Mouse (Mus musculus) limb, embryonic 13.5 days (tissue): ENCODE results near the gene Gm12117. TPM values are rescaled to one million over a fixed set of nuclear protein-coding genes. Genes with fewer than 3 reads are reported as not detected.

ENCODE experiments used
- ATAC-seq: fragments of 200-750 bp; cut with Nextera tagmentation; 2 replicates; pipeline ENCODE4 v1.8.0; 2017; ENCODE audit warnings: low read depth, moderate number of reproducible peaks, moderate TSS enrichment; ENCODE audit not compliant: low FRiP score
- H3K27ac ChIP-seq: fragments of 300-500 bp; sonication (generic); 2 replicates; pipeline ENCODE4 v1.5.1; 2015; ENCODE audit warnings: inconsistent platforms, mild to moderate bottlenecking, moderate library complexity
- H3K27me3 ChIP-seq: fragments of 300-500 bp; sonication (generic); 2 replicates; pipeline ENCODE4 v1.6.1; 2015; ENCODE audit warnings: mild to moderate bottlenecking, inconsistent platforms
- H3K36me3 ChIP-seq: fragments of 300-500 bp; sonication (generic); 2 replicates; pipeline ENCODE4 v1.6.1; 2015; ENCODE audit warnings: inconsistent platforms, mild to moderate bottlenecking, moderate library complexity
- H3K4me1 ChIP-seq: fragments of 300-500 bp; sonication (generic); 2 replicates; pipeline ENCODE4 v1.6.1; 2015; ENCODE audit warnings: inconsistent platforms
- H3K4me2 ChIP-seq: fragments of 300-500 bp; sonication (generic); replicated peaks from 2 replicates; pipeline ENCODE4 v1.6.1; 2015; ENCODE audit warnings: inconsistent platforms, mild to moderate bottlenecking, moderate library complexity
- H3K4me3 ChIP-seq: fragments of 300-500 bp; sonication (generic); 2 replicates; pipeline ENCODE4 v1.5.1; 2015; ENCODE audit warnings: moderate library complexity, mild to moderate bottlenecking, inconsistent platforms
- H3K9ac ChIP-seq: fragments of 300-500 bp; sonication (generic); 2 replicates; pipeline ENCODE4 v1.6.1; 2015; ENCODE audit warnings: mild to moderate bottlenecking, inconsistent platforms
- H3K9me3 ChIP-seq: fragments of 300-500 bp; sonication (generic); 2 replicates; pipeline ENCODE4 v1.6.1; 2016; ENCODE audit warnings: inconsistent platforms
- WGBS: fragments of 180-500 bp; shearing (Covaris S2); methylation state at CpG from one replicate; pipeline ENCODE4 v1.1.7; 2015; 5-methylcytosine and 5-hydroxymethylcytosine counted together
- polyA plus RNA-seq: library from polyadenylated mRNA; unstranded; fragments of >200 nt; fragmentation: Nextera tagmentation; extraction: Ambion mirVana; gene quantifications from 2 replicates; pipeline ENCODE4 v1.2.1, GENCODE M21; 2015

Gm12117 gene
- polyA plus RNA-seq = not detected in 2 replicates

GRCm38 (mm10) chr11:33276637-33277036, at the start of gene Gm12117:
TSS of gene Gm12117 (minus strand) at chr11:33276737.
- Histone ChIP-seq H3K36me3 (no peaks in the 10 kb centered on the region; the same call in 1 of the 2 replicates), H3K27ac (no peak within 1 kb of the TSS), H3K9me3 (no peaks in the 10 kb centered on the region), H3K4me1 (peaks cover 8% of the 10 kb centered on the region; the same call in 1 of the 2 replicates), H3K4me2 (no peak within 1 kb of the TSS), H3K27me3 (no peaks in the 10 kb centered on the region), H3K4me3 (no peak within 1 kb of the TSS), H3K9ac (no peak within 1 kb of the TSS)
- ATAC-seq = no peak
- WGBS = 98% methylated on average over 3 of the region's 3 CpGs

DNA sequence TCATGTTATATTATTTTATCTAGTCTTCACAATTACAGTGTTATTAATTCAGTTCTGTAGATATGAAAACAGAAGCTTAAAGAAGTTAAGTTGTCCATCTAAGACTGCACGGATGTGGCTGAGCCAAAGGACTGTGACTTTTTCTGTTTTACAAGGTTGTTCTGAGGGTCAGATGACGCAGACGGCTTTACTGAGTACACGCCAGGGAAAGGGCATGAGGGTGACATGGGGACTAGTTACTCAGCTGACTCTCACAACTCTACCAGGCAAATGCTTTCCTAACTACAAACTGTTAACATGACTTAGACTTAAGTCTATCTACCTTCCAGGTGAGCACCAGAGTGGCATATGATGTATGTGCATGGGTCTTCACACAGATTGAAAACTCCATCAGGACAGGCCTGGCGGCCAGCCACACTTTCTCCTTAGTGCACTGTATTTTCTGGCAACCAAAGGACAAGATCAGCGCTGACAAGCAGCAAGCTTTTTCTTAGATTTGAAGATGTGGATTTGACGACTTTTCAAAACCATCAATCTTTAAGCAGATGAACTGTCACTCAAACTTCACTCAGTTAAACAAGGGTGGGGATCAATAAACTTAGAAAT, 42.6 kb upstream of the Gm12117 start:
- no peak overlapping the region for H3K4me2 ChIP-seq
- 59% methylated on average over 7 of the region's 7 CpGs for WGBS
- H3K27ac ChIP-seq = no peak overlapping the region
- H3K4me1 ChIP-seq = no peaks in the 10 kb centered on the region
- H3K36me3 ChIP-seq = no peaks in the 10 kb centered on the region
- no peaks in the 10 kb centered on the region for H3K27me3 ChIP-seq
- H3K4me3 ChIP-seq = no peak overlapping the region
- no peaks in the 10 kb centered on the region for H3K9me3 ChIP-seq
- ATAC-seq = no peak
- no peak overlapping the region for H3K9ac ChIP-seq

- 67% methylated on average over 4 of the region's 4 CpGs for WGBS
Observed at GRCm38 (mm10) chr11:33309566-33309965, 33.0 kb upstream of the Gm12117 start.

DNA sequence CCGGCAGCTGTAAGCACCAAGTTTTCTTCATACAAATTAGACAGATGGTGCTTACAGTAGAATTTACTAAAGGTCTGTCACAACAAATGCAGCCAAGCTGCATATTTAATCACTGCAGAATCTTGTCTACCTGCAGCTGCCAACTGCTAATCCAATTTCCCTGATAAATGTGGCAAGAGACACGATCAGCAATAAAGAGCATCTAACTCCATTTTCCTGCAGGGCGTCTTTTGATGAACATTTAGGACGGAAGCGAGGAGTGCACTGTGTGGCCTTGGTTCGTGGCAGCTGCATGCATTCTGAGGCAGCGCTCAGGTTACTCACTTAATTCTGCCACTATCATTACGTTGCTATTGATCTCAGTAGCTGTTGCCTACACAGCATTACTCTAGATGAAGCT, 24.3 kb upstream of the Gm12117 start:
- Histone ChIP-seq H3K4me1 (0 out of 2 replicates have a peak, but pooled peaks cover 3% of the 10 kb centered on the region), H3K27me3 (no peaks in the 10 kb centered on the region), H3K36me3 (no peaks in the 10 kb centered on the region), H3K9ac (no peak overlapping the region), H3K4me3 (no peak overlapping the region), H3K27ac (no peak overlapping the region), H3K9me3 (no peaks in the 10 kb centered on the region), H3K4me2 (no peak overlapping the region)
- no peak for ATAC-seq
- 28% methylated on average over 8 of the region's 8 CpGs for WGBS

More at GRCm38 (mm10) chr11:33309566-33309965, 33.0 kb upstream of the Gm12117 start:
- Histone ChIP-seq H3K9ac (no peak overlapping the region), H3K27me3 (no peaks in the 10 kb centered on the region), H3K4me2 (no peak overlapping the region), H3K9me3 (no peaks in the 10 kb centered on the region), H3K4me3 (no peak overlapping the region), H3K27ac (no peak overlapping the region), H3K36me3 (no peaks in the 10 kb centered on the region), H3K4me1 (no peaks in the 10 kb centered on the region)
- ATAC-seq = no peak

DNA sequence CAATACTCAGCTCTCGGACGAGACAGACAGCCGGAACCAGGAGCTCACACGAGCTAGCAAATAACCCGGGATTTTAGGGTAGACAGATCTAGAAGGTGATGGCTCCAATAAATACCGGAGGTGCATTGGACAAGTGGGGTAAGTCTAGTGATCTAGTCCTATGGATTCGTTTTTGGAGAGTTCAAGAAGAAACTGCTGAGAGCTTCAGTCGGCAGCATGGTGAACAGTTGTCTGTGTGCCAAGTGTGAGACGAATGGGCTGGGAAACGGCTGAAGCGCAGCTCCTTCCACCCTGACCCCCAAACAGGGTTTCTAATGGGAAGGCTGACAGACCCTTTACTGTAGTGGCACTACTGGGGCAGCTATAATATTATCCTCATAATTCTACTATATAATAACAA, 22.8 kb upstream of the Gm12117 start:
- Histone ChIP-seq H3K9ac (no peak overlapping the region), H3K4me1 (0 out of 2 replicates have a peak, but pooled peaks cover 3% of the 10 kb centered on the region), H3K27ac (no peak overlapping the region), H3K4me3 (no peak overlapping the region), H3K4me2 (no peak overlapping the region), H3K9me3 (no peaks in the 10 kb centered on the region), H3K36me3 (no peaks in the 10 kb centered on the region), H3K27me3 (no peaks in the 10 kb centered on the region)
- no peak for ATAC-seq
- 46% methylated on average over 11 of the region's 11 CpGs for WGBS

GRCm38 (mm10) chr11:33297121-33297520, 20.6 kb upstream of the Gm12117 start:
- H3K27ac ChIP-seq = no peak overlapping the region
- H3K9me3 ChIP-seq = no peaks in the 10 kb centered on the region
- no peak overlapping the region for H3K4me2 ChIP-seq
- no peak overlapping the region for H3K9ac ChIP-seq
- ATAC-seq = no peak
- 0 out of 2 replicates have a peak, but pooled peaks cover 3% of the 10 kb centered on the region for H3K4me1 ChIP-seq
- WGBS = 75% methylated on average over 8 of the region's 8 CpGs
- H3K4me3 ChIP-seq = no peak overlapping the region
- no peaks in the 10 kb centered on the region for H3K27me3 ChIP-seq
- no peaks in the 10 kb centered on the region for H3K36me3 ChIP-seq

GRCm38 (mm10) chr11:33295422-33295821, 18.9 kb upstream of the Gm12117 start:
- no peak for ATAC-seq
- 39% methylated on average over 3 of the region's 3 CpGs for WGBS

GRCm38 (mm10) chr11:33294063-33294462, 17.5 kb upstream of the Gm12117 start:
- no peak overlapping the region for H3K27ac ChIP-seq
- no peak for ATAC-seq
- H3K4me1 ChIP-seq = no peaks in the 10 kb centered on the region
- no peaks in the 10 kb centered on the region for H3K9me3 ChIP-seq
- WGBS = 55% methylated on average over 6 of the region's 6 CpGs
- H3K9ac ChIP-seq = no peak overlapping the region
- H3K27me3 ChIP-seq = no peaks in the 10 kb centered on the region
- H3K4me3 ChIP-seq = no peak overlapping the region
- no peak overlapping the region for H3K4me2 ChIP-seq
- no peaks in the 10 kb centered on the region for H3K36me3 ChIP-seq

More at GRCm38 (mm10) chr11:33295422-33295821, 18.9 kb upstream of the Gm12117 start:
- no peak overlapping the region for H3K4me2 ChIP-seq
- H3K9ac ChIP-seq = no peak overlapping the region
- H3K36me3 ChIP-seq = no peaks in the 10 kb centered on the region
- no peak overlapping the region for H3K4me3 ChIP-seq
- no peak overlapping the region for H3K27ac ChIP-seq
- no peaks in the 10 kb centered on the region for H3K27me3 ChIP-seq
- no peaks in the 10 kb centered on the region for H3K9me3 ChIP-seq
- 0 out of 2 replicates have a peak, but pooled peaks cover 3% of the 10 kb centered on the region for H3K4me1 ChIP-seq

GRCm38 (mm10) chr11:33278571-33278970, 2.0 kb upstream of the Gm12117 start:
- Histone ChIP-seq H3K4me1 (peaks cover 8% of the 10 kb centered on the region; the same call in 1 of the 2 replicates), H3K36me3 (no peaks in the 10 kb centered on the region; the same call in 1 of the 2 replicates), H3K27me3 (no peaks in the 10 kb centered on the region), H3K9ac (no peak overlapping the region), H3K4me3 (no peak overlapping the region), H3K9me3 (no peaks in the 10 kb centered on the region), H3K27ac (no peak overlapping the region), H3K4me2 (no peak overlapping the region)
- WGBS = 94% methylated on average over 2 of the region's 2 CpGs
- no peak for ATAC-seq

- no peak for ATAC-seq
- Histone ChIP-seq H3K9ac (no peak overlapping the region), H3K4me1 (peaks cover under 1% of the 10 kb centered on the region; the same call in 1 of the 2 replicates), H3K36me3 (no peaks in the 10 kb centered on the region; the same call in 1 of the 2 replicates), H3K27me3 (no peaks in the 10 kb centered on the region), H3K9me3 (no peaks in the 10 kb centered on the region), H3K27ac (no peak overlapping the region), H3K4me3 (no peak overlapping the region), H3K4me2 (no peak overlapping the region)
- WGBS = 59% methylated on average over 3 of the region's 3 CpGs
Observed at GRCm38 (mm10) chr11:33274816-33275215, 1.7 kb downstream of the Gm12117 start.

GRCm38 (mm10) chr11:33274294-33274693, 2.2 kb downstream of the Gm12117 start:
- Histone ChIP-seq H3K4me1 (no peaks in the 10 kb centered on the region), H3K4me2 (no peak overlapping the region), H3K9ac (no peak overlapping the region), H3K36me3 (no peaks in the 10 kb centered on the region; the same call in 1 of the 2 replicates), H3K4me3 (no peak overlapping the region), H3K9me3 (no peaks in the 10 kb centered on the region), H3K27me3 (no peaks in the 10 kb centered on the region), H3K27ac (no peak overlapping the region)
- ATAC-seq = no peak
- WGBS = 86% methylated on average over 1 of the region's 1 CpGs

DNA sequence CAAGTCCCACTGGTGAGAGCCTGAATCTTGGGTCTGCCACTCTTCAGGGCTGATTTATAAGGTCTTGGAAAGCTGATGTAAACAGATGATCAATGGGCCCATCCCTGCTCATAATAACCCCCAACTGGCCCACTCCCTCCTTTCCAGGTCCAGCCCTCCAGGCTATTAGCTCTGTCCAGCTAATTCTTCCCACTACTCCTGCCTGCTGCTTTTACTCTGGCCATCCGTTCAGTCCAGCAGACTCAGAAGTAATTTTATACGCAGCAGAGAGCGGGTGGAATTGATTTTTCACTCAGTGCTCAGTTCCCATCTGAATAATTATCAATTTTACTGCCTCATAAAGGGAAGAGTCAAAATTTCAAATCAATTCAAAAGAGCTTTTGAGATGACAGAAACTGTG, 36.2 kb downstream of the Gm12117 start:
- 37% methylated on average over 3 of the region's 3 CpGs for WGBS
- Histone ChIP-seq H3K4me3 (no peak overlapping the region), H3K4me2 (no peak overlapping the region), H3K27ac (no peak overlapping the region), H3K27me3 (no peaks in the 10 kb centered on the region), H3K9me3 (no peaks in the 10 kb centered on the region), H3K4me1 (no peaks in the 10 kb centered on the region), H3K36me3 (no peaks in the 10 kb centered on the region), H3K9ac (no peak overlapping the region)
- no peak for ATAC-seq

DNA sequence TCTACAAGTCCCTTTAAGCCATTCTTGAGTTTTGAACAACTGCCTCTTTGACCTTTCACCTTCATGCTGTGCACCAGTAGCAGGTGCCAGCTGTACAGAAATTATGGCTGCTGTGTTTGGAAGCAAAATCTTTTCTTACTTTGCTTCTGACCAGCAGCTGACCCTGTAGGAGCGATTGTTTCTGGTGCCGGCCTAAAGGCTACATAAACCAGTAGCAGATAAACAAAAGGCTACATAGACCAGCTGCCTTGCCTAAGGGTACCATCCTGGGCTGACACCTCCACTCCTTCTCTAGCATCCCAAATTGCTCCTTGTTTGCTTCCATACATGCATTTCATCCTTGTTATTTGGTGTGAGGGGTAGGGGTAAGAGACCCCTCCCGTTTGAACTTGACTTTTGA, 42.4 kb downstream of the Gm12117 start:
- no peak overlapping the region for H3K27ac ChIP-seq
- 52% methylated on average over 3 of the region's 3 CpGs for WGBS
- H3K4me1 ChIP-seq = no peaks in the 10 kb centered on the region
- no peak overlapping the region for H3K4me2 ChIP-seq
- no peaks in the 10 kb centered on the region for H3K36me3 ChIP-seq
- no peak for ATAC-seq
- H3K4me3 ChIP-seq = no peak overlapping the region
- H3K9me3 ChIP-seq = no peaks in the 10 kb centered on the region
- H3K9ac ChIP-seq = no peak overlapping the region
- no peaks in the 10 kb centered on the region for H3K27me3 ChIP-seq
